Mouse (Mus musculus) megakaryocyte, embryonic 14.5 days (primary cell): ENCODE results near the gene Rasgef1b.

Experiments
- FLI1 ChIP-seq: IDR thresholded peaks from 2 replicates; pipeline ENCODE4 v1.6.1; 2012; ENCODE audit warnings: low read length, inconsistent platforms, mixed read lengths
- GATA1 ChIP-seq: IDR thresholded peaks from 3 replicates; pipeline ENCODE4 v1.6.1; 2012; ENCODE audit warnings: mixed read lengths, low read length, inconsistent platforms, borderline replicate concordance

DNA sequence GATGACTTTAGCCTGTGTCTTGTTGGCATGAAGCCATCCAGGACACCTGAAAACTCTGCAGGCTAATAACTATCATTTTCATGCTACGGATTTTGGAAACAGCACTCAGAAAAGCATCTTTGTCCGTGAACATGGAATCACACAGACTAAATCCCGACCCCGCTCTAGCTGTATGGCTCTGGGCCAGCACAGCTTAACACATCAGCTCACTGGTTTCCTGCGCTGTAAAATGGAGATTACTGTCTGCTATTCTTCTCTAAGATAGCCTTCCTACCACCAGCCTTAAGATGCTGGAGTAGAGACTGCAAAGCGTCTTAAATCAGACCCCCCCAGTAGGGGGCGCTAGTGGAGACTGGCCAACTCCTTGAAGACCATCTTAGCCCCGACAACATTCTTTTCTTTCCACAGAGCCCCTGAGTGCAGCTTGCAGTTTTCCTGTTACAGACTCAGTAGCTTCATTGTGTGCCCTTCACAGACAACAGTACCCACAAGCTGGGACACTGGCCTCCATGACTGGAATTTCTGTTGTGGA is 94.8 kb downstream of the Rasgef1b start:
- TF ChIP-seq FLI1, result no peak
- no peak for TF ChIP-seq GATA1
